Mouse (Mus musculus) small intestine, adult 2 months (tissue): ENCODE data around the gene Mpv17l2.

Experiments
- CTCF ChIP-seq: fragments of 200-500 bp; IDR thresholded peaks from 2 replicates; pipeline ENCODE4 v1.5.1; 2012; ENCODE audit warnings: low read depth, mild to moderate bottlenecking, control low read depth, inconsistent platforms, low read length, moderate library complexity, mixed read lengths; ENCODE audit not compliant: insufficient replicate concordance, insufficient read length; ENCODE audit errors: extremely low read depth
- POLR2A ChIP-seq: fragments of 200-500 bp; IDR thresholded peaks from 2 replicates; pipeline ENCODE4 v1.6.1; 2012; ENCODE audit warnings: low read depth, mild to moderate bottlenecking, control low read depth, inconsistent platforms, low read length, moderate library complexity

- TF ChIP-seq CTCF (no peak), POLR2A (no peak)
Observed at GRCm38 (mm10) chr8:70762118-70762517, 1.4 kb upstream of the Mpv17l2 start.
